Mouse (Mus musculus) erythroblast, embryonic 14.5 days (primary cell): ENCODE results near the gene Asb15.

Experiments used
- GATA1 ChIP-seq: IDR thresholded peaks from 2 replicates; pipeline ENCODE4 v1.6.1; 2012; ENCODE audit warnings: low read length, inconsistent platforms, mixed read lengths
- TAL1 ChIP-seq: IDR thresholded peaks from 3 replicates; pipeline ENCODE4 v1.6.1; 2012; ENCODE audit warnings: low read length, inconsistent platforms, mixed read lengths

GRCm38 (mm10) chr6:24590282-24590681, 62.3 kb downstream of the Asb15 start:
- TF ChIP-seq GATA1, result no peak
- TF ChIP-seq TAL1, result no peak
